Mouse (Mus musculus): ENCODE results near the gene Fem1b. TPM values are rescaled to one million over a fixed set of nuclear protein-coding genes. Genes with fewer than 3 reads are reported as not detected.

Fem1b gene
- polyA plus RNA-seq, 1 experiment from 2014 or later, result 57.8 TPM

DNA sequence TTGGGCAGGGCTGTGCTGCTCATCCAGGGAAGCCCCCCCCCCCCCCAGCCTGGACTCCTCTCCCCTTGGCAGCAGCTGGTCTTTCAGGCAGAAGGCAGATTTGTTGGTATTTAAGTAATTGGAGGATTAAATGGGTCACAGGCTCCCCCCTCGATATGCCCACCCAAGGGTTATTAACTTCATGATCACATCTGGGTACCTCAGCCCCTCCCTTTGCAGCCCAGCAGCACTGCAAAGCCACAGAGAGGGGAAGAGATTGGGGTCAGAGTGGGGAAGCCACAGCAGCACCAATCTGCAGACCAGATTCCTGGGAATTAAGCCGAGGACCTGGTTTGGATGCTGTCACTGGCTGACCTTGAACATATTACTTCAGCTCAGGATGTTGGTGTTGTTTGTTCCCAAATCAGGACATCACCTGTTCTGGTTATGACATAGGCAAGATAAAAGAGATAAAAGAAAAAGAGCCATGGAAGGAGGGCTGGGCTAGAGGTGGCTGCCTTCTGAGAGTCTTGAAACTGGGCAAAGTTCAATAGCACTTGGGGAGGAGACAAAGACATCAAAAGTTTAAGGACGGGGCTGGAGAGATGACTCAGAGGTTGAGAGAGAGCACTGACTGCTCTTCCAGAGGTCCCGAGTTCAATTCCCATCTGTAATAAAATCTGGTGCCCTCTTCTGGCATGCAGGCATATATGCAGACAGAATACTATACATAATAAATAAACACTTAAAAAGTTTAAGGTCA lies 24.1 kb upstream of the Fem1b start:
- no peaks in the 10 kb centered on the region for H3K27me3 ChIP-seq (replicated peaks; ENCODE audit: control insufficient read depth, insufficient read depth, low read length)
- H3K9ac ChIP-seq (ENCODE audit: low read length), result no peak overlapping the region
- H3K36me3 ChIP-seq (ENCODE audit: control insufficient read depth, insufficient read depth, low read length), result no peaks in the 10 kb centered on the region
- DNase-seq (ENCODE audit: low spot score) (no peak), ATAC-seq (no peak)
- H3K27ac ChIP-seq (ENCODE audit: low read depth, low read length), result no peak overlapping the region
- 52% methylated on average over 4 of the region's 4 CpGs for WGBS
- H3K4me3 ChIP-seq (ENCODE audit: low read depth, low read length), result no peak overlapping the region
- H3K9me3 ChIP-seq (replicated peaks; ENCODE audit: control insufficient read depth, low read length), result no peaks in the 10 kb centered on the region
- H3K4me1 ChIP-seq (ENCODE audit: control insufficient read depth, insufficient read depth, low read length), result peaks cover 6% of the 10 kb centered on the region
- H3K4me2 ChIP-seq (ENCODE audit: low read length), result no peak overlapping the region

DNA sequence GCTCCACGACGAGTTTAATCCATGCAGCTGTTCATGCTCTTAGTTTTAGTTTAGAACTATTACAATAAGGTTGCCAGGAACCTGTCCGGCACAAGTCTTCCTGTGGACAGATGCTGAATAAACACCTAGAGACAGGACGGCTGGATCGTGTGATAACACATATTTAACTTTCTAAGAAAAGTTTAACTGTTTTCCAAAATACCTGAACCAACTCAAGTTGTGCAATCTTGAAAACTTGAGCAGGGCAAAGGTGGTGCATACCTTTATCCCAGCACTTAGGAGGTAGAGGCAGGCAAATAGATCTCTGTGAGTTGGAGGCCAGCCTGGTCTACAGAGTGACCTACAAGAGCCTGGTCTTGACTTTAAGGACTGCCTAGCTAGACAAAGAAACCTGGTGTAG lies 23.2 kb upstream of the Fem1b start:
- no peak overlapping the region for H3K4me3 ChIP-seq (ENCODE audit: low read depth, low read length)
- ATAC-seq (no peak), DNase-seq (ENCODE audit: low spot score) (no peak)
- no peak overlapping the region for H3K27ac ChIP-seq (ENCODE audit: low read depth, low read length)
- H3K27me3 ChIP-seq (replicated peaks; ENCODE audit: control insufficient read depth, insufficient read depth, low read length), result no peaks in the 10 kb centered on the region
- no peak overlapping the region for H3K4me2 ChIP-seq (ENCODE audit: low read length)
- no peak overlapping the region for H3K9ac ChIP-seq (ENCODE audit: low read length)
- 83% methylated on average over 5 of the region's 5 CpGs for WGBS
- H3K4me1 ChIP-seq (ENCODE audit: control insufficient read depth, insufficient read depth, low read length), result peaks cover 6% of the 10 kb centered on the region
- no peaks in the 10 kb centered on the region for H3K9me3 ChIP-seq (replicated peaks; ENCODE audit: control insufficient read depth, low read length)
- H3K36me3 ChIP-seq (ENCODE audit: control insufficient read depth, insufficient read depth, low read length), result no peaks in the 10 kb centered on the region

DNA sequence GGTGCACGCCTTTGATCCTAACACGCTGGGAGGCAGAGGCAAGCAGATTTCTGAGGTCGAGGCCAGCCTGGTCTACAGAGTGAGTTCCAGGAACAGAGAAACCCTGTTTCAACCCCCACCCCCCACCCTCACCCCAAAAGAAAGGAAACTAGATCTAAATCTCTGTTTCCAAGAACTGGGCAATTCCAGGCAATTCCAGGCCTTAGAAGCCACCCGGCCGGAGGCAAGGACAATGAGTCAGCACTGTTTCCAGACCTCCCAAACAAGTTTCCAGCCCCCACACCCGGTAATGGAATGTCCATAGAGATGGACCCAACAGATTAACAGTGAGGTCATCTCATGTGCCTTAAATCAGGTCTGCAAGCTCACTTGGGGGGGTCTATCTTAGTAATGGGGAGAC lies 18.1 kb upstream of the Fem1b start:
- Histone ChIP-seq H3K36me3 (ENCODE audit: control insufficient read depth, insufficient read depth, low read length) (no peaks in the 10 kb centered on the region), H3K27me3 (replicated peaks; ENCODE audit: control insufficient read depth, insufficient read depth, low read length) (no peaks in the 10 kb centered on the region), H3K4me3 (ENCODE audit: low read depth, low read length) (no peak overlapping the region), H3K9ac (ENCODE audit: low read length) (no peak overlapping the region), H3K4me1 (ENCODE audit: control insufficient read depth, insufficient read depth, low read length) (peaks cover 8% of the 10 kb centered on the region; the same call in 1 of the 2 replicates), H3K9me3 (replicated peaks; ENCODE audit: control insufficient read depth, low read length) (no peaks in the 10 kb centered on the region), H3K27ac (ENCODE audit: low read depth, low read length) (no peak overlapping the region), H3K4me2 (ENCODE audit: low read length) (no peak overlapping the region)
- ATAC-seq (no peak), DNase-seq (ENCODE audit: low spot score) (no peak)
- 87% methylated on average over 6 of the region's 6 CpGs for WGBS

DNA sequence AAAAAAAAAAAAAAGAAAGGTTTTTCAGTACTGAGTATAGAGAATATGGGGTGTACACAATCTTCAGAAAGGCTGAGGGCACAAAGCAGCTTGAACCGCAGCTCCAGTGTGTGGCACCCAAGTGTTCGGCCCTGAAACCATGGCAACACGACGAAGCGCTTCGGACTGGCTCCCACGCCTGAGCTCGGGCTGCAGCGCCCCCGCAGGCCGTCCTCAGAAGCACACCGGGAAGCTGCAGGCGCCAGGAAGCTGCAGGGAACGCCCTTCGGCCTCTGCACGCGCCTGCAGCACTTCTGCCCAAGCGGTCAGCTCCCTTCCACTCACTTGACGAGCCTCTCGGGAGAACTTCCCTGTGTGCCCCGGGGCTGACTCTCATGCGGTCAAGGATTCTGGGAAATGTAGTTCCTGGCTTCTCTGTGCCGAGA lies 16.9 kb upstream of the Fem1b start:
- Histone ChIP-seq H3K36me3 (ENCODE audit: control insufficient read depth, insufficient read depth, low read length) (no peaks in the 10 kb centered on the region), H3K4me1 (ENCODE audit: control insufficient read depth, insufficient read depth, low read length) (peaks cover 8% of the 10 kb centered on the region; the same call in 1 of the 2 replicates), H3K9ac (ENCODE audit: low read length) (no peak overlapping the region), H3K27me3 (replicated peaks; ENCODE audit: control insufficient read depth, insufficient read depth, low read length) (no peaks in the 10 kb centered on the region), H3K9me3 (replicated peaks; ENCODE audit: control insufficient read depth, low read length) (no peaks in the 10 kb centered on the region), H3K27ac (ENCODE audit: low read depth, low read length) (peak overlapping the region; percentile 48), H3K4me2 (ENCODE audit: low read length) (peak overlapping the region; percentile 60), H3K4me3 (ENCODE audit: low read depth, low read length) (peak overlapping the region; percentile 39)
- WGBS, result 0% methylated on average over 23 of the region's 23 CpGs
- DNase-seq (ENCODE audit: low spot score), result peak; percentile 97
- ATAC-seq, result peak; percentile 96

DNA sequence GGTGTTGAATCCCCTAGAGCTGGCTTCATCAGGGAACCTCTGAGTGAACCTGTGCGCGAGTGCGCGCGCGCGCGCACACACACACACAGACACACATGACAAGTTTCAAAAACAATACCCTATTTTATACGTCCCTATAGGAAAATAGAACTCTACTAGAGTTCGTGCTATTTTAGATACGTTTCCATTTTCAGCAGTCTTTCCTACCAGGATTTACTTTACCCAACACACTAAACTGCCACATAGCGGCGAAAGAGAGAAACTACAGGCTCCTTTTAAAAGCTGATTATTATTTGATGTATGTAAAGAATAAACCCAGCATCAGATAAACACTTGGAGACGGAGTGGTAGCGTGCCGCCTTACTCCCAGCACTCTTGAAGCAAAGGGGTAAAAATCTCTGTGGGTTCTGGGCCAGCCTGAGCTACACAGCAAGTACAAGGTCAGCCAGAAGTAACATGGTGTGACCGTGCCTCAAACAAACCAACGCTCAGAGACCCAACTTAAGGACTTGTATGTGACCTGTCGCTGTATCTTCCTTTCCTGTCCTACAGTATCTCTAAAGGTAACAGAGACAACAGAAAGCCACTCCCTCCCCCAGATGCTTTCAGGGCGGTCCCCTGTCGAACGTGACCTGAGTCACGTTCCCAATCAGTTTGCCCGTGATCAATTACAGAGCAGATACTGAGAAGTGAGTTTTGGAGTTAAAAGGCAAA lies 16.4 kb upstream of the Fem1b start:
- Histone ChIP-seq H3K4me3 (ENCODE audit: low read depth, low read length) (peak overlapping the region; percentile 39), H3K27ac (ENCODE audit: low read depth, low read length) (peak overlapping the region; percentile 23; the same call in 1 of the 2 replicates), H3K9me3 (replicated peaks; ENCODE audit: control insufficient read depth, low read length) (no peaks in the 10 kb centered on the region), H3K4me2 (ENCODE audit: low read length) (peak overlapping the region; percentile 60), H3K9ac (ENCODE audit: low read length) (peak overlapping the region; percentile 1; the same call in 1 of the 2 replicates), H3K36me3 (ENCODE audit: control insufficient read depth, insufficient read depth, low read length) (no peaks in the 10 kb centered on the region), H3K27me3 (replicated peaks; ENCODE audit: control insufficient read depth, insufficient read depth, low read length) (no peaks in the 10 kb centered on the region), H3K4me1 (ENCODE audit: control insufficient read depth, insufficient read depth, low read length) (peaks cover 8% of the 10 kb centered on the region; the same call in 1 of the 2 replicates)
- ATAC-seq (no peak; the same call in 1 of the 2 replicates), DNase-seq (ENCODE audit: low spot score) (peak; percentile 86)
- WGBS, result 7% methylated on average over 24 of the region's 24 CpGs

DNA sequence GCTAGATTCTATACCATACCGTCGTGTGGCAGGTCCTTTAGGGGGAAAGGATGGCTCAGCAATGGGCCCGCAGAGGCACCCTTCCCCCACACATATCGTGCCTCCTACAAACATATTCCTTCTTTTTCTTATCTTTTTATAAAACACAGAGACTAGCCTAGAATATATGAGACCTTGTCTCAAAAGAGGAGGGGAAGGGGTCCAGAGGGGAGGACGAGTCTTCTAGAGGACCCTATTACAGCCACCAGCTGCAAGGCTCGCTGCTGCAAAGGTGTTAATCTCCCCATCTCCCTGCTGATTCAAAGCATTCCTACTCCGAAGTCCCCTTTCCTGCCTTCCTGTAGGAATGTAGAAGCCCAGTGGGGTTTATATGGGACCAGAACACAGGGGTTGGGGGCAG lies 14.7 kb upstream of the Fem1b start:
- Histone ChIP-seq H3K27me3 (replicated peaks; ENCODE audit: control insufficient read depth, insufficient read depth, low read length) (no peaks in the 10 kb centered on the region), H3K4me3 (ENCODE audit: low read depth, low read length) (no peak overlapping the region), H3K9ac (ENCODE audit: low read length) (no peak overlapping the region), H3K4me1 (ENCODE audit: control insufficient read depth, insufficient read depth, low read length) (peaks cover 8% of the 10 kb centered on the region; the same call in 1 of the 2 replicates), H3K9me3 (replicated peaks; ENCODE audit: control insufficient read depth, low read length) (no peaks in the 10 kb centered on the region), H3K27ac (ENCODE audit: low read depth, low read length) (no peak overlapping the region), H3K4me2 (ENCODE audit: low read length) (no peak overlapping the region), H3K36me3 (ENCODE audit: control insufficient read depth, insufficient read depth, low read length) (no peaks in the 10 kb centered on the region)
- DNase-seq (ENCODE audit: low spot score), result no peak
- WGBS, result 6% methylated on average over 7 of the region's 7 CpGs
- no peak for ATAC-seq

DNA sequence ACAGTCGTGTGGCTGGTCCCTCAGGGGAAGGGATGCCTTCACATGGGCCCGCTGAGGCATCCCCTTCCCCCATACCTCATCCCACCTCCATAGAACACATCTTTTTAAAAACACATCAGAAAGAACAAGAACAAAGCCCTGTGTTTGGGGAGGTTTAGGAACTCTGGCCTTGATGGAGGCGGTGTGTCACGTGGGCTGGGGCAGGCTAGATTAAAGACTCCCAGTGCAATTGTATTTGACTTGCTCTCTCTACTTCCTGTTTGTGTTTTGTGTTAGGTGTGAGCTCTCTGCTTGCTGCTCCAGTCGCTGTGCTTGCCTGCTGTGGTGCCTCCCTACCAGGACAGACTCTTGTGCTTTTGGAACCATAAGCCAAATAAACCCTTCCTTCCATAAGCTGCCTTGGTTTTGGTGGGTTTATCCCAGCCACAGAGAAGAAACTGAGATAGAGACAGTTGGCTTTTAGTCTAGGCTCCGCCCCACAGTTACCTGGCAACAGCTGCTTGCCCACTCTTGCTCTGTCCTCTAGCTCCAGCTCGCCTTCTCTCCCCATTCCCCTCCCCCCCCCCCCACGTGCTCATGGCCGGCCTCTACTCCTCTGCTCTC lies 14.2 kb upstream of the Fem1b start:
- H3K9me3 ChIP-seq (replicated peaks; ENCODE audit: control insufficient read depth, low read length), result no peaks in the 10 kb centered on the region
- no peak for ATAC-seq
- H3K4me2 ChIP-seq (ENCODE audit: low read length), result no peak overlapping the region
- H3K4me3 ChIP-seq (ENCODE audit: low read depth, low read length), result no peak overlapping the region
- peak overlapping the region; percentile 22; the same call in 1 of the 2 replicates for H3K27ac ChIP-seq (ENCODE audit: low read depth, low read length)
- WGBS, result 7% methylated on average over 8 of the region's 9 CpGs
- H3K4me1 ChIP-seq (ENCODE audit: control insufficient read depth, insufficient read depth, low read length), result peaks cover 8% of the 10 kb centered on the region; the same call in 1 of the 2 replicates
- H3K27me3 ChIP-seq (replicated peaks; ENCODE audit: control insufficient read depth, insufficient read depth, low read length), result no peaks in the 10 kb centered on the region
- H3K36me3 ChIP-seq (ENCODE audit: control insufficient read depth, insufficient read depth, low read length), result no peaks in the 10 kb centered on the region
- DNase-seq (ENCODE audit: low spot score), result peak; percentile 30
- no peak overlapping the region for H3K9ac ChIP-seq (ENCODE audit: low read length)

DNA sequence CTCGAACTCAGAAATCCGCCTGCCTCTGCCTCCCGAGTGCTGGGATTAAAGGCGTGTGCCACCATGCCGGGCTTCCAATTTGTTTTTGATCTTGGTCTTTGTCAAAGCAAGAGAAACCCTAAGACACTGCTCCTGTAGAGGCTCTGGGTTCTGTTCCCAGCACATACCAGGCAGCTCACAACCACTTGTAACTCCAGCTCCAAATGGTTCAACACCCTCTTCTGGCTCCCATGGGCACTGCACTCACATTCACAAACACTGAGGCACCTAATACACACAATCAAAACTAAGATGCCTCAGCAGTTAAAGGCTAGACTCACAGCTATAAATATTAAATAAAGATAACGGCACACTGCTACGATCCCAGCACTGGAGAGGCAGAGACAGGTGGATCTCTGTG lies 10.1 kb upstream of the Fem1b start:
- H3K36me3 ChIP-seq (ENCODE audit: control insufficient read depth, insufficient read depth, low read length), result no peaks in the 10 kb centered on the region
- no peak overlapping the region for H3K4me2 ChIP-seq (ENCODE audit: low read length)
- 0 out of 2 replicates have a peak, but pooled peaks cover 4% of the 10 kb centered on the region for H3K4me1 ChIP-seq (ENCODE audit: control insufficient read depth, insufficient read depth, low read length)
- H3K27me3 ChIP-seq (replicated peaks; ENCODE audit: control insufficient read depth, insufficient read depth, low read length), result no peaks in the 10 kb centered on the region
- no peaks in the 10 kb centered on the region for H3K9me3 ChIP-seq (replicated peaks; ENCODE audit: control insufficient read depth, low read length)
- H3K4me3 ChIP-seq (ENCODE audit: low read depth, low read length), result no peak overlapping the region
- H3K9ac ChIP-seq (ENCODE audit: low read length), result no peak overlapping the region
- ATAC-seq (no peak), DNase-seq (ENCODE audit: low spot score) (no peak)
- H3K27ac ChIP-seq (ENCODE audit: low read depth, low read length), result no peak overlapping the region
- WGBS, result 95% methylated on average over 7 of the region's 7 CpGs

All from forebrain, embryonic 14.5 days (tissue).